Mouse (Mus musculus) left cerebral cortex, adult 18-20 months (tissue): ENCODE measurements around the gene Pik3r1. TPM values are rescaled to one million over a fixed set of nuclear protein-coding genes. Genes with fewer than 3 reads are reported as not detected.

Experiments used
- DNase-seq, 2 experiments: peaks; one replicate each; pipeline ENCODE4 v3.0.0; 2021 to 2022; ENCODE audit warnings: low spot score in 2 of 2, mixed read lengths in 1 of 2
- total RNA-seq, 2 experiments: library from RNA; stranded (reverse); gene quantifications; 2 replicates each; pipeline ENCODE4 v1.2.3; 2021

Pik3r1 gene
- total RNA-seq, 2 experiments from 2014 or later: 120 to 129 TPM

DNA sequence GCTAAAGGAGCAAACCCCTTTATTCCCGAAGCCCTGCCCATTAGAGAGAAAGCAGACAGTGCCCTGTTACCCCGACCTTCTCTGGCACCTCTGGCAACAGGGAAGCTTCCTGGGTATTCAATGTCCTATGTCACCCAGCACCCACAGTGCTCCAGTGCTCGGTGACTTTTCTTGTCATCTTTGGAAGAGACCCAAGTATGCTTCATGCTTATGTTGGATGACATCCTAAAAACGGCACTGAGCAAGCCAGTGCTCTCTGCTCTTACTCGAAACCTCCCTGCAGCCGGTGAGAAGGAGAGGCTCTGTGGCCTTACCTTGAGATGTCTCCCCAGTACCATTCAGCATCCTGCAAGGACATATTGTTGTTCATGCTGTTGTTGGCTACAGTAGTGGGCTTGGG lies 77.8 kb downstream of the Pik3r1 start:
- no peak for DNase-seq

DNA sequence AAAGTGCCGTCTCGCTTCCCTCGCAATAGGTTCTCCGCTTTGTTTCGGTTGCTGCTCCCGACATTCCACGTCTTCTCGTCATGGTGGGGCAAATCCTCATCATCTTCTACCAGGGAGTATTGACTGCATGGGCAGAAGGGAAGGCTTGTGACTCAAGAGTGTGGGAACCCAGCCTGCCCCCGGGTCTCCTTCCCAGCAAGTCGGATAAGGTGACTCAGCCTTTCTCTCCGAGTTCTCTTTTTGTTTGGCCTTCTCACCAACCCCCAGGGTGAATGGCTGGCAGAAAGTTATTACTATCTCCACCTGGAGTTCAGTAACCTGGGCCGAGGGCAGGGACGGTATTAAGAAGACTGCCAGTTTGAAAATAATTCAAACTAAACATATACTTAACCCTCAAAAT lies 81.8 kb downstream of the Pik3r1 start:
- no peak for DNase-seq

DNA sequence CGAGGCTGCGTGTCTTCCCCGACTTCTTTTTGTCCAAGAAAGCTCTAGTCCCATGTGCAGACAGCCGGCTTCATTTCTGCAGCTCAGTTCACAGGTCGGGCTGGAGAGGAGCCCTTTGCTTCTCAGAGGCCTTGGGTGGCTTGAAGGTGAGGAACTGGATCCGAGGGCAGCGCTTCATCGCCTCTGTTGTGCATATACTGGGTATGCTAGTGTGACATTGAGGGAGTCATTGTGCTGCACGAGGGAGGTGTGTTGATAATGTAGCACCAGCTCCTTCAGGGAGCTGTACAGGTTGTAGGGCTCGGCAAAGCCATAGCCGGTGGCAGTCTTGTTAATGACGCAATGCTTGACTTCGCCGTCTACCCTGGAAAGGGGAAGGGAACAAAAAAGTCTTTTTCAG lies 83.3 kb downstream of the Pik3r1 start:
- no peak for DNase-seq

- no peak for DNase-seq
Measured at GRCm38 (mm10) chr13:101682378-101682777, 85.6 kb downstream of the Pik3r1 start.

GRCm38 (mm10) chr13:101680083-101680482 lies 87.9 kb downstream of the Pik3r1 start:
- DNase-seq: no peak

- no peak for DNase-seq
Measured at GRCm38 (mm10) chr13:101678984-101679383, 89.0 kb downstream of the Pik3r1 start.

DNA sequence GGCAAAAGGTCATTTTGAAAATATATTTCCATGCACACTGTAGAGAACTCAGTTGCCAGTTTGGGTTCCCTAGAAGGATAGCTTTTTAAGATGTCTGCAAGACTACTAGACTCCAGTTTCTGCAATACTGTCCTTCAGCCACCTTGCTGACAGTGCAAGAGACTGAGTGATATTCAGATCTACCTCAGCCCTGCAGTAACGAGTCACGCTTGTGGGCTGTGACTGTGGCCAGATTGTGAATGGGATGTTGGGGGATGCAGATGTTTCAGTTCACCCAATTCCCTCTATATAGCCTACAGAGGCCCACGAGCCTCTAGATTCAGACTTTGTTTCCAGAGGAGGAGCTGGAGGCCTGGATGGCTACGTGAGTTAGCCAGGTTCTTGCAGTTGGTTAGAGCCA lies 90.0 kb downstream of the Pik3r1 start:
- no peak for DNase-seq

DNA sequence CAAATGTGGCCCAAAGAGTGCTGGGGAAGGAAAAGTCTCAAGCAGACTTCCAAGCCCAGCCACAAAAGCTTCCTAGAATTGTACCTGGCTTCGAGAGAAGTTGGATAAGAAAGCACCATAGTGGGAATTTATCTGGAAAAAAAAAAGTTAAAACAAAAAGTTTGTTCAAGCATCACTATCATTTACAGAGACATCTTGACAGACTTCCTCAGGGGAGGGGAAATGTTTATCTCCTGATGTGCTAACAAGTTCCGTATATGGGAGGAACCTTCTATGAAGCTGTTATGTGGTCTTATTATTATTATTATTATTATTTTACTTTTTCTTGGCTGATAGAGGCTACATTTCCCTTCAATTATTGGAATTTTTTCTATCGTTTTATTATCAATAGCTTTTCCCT lies 94.1 kb downstream of the Pik3r1 start:
- DNase-seq: no peak

GRCm38 (mm10) chr13:101668859-101669258 lies 99.2 kb downstream of the Pik3r1 start:
- no peak for DNase-seq

DNA sequence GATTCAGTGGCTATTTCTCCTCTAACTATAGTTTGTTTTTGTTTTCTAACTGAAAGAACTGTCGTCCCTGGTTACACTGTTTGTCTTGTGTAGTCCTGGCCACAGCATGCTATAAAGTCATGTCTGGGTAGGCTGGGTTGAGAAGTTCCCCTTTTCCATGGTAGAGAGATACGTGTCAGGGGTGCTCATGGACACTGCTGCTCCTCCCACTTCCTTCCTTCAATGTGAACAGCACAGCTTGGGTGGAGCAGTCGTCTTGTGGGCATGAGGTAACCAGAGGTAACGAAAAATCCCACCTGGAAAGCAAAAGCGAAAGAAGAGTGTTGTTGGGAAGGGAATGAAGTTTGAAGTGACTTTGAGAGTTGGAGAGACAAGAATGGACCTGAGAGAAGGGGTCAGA lies 104.0 kb downstream of the Pik3r1 start:
- DNase-seq: no peak

DNA sequence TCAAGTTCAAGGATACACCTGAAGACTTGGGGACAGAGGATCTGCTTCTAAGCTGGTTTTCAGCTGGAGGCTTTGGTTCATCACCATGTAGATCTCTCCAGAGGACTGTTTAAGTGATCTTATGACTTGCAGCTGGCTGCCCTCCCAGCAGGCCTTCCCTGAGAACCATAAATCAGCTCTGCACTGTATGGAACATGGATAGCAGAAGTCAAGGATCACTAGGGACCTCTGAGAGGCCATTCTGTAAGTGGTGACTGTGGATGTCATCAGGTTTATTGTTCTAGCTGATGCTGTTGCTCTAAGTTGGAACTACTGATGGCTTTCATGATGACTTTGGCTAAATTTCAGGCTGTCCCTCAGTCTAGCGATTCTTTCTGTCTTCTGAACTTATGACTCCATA lies 105.1 kb downstream of the Pik3r1 start:
- no peak for DNase-seq

DNA sequence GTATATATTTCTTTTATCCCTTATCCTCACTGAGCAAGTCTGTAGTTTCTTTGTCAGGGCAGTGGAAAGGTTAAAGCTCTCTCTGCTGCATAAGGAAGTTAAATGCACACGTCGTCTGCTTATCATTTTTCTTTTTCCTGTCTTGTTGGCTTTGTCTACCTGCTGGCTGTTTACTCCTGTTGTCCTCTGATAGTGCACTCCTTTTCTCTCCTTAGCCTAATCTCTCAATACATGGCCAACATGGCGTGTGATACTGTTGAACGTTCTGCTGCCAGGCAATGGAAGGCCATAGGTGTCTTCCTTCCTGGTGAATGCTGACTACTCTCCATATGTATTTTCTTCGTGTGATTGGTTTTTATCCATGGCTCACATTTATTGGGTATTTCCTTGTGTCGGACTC lies 106.5 kb downstream of the Pik3r1 start:
- DNase-seq: no peak

- no peak for DNase-seq
Measured at GRCm38 (mm10) chr13:101660187-101660586, 107.8 kb downstream of the Pik3r1 start.

- DNase-seq: no peak
Measured at GRCm38 (mm10) chr13:101652131-101652530, 115.9 kb downstream of the Pik3r1 start.

GRCm38 (mm10) chr13:101641632-101642031 lies 126.4 kb downstream of the Pik3r1 start:
- DNase-seq: no peak

- DNase-seq: no peak
Measured at GRCm38 (mm10) chr13:101635837-101636236, 132.2 kb downstream of the Pik3r1 start.

- DNase-seq: no peak
Measured at GRCm38 (mm10) chr13:101634420-101634819, 133.6 kb downstream of the Pik3r1 start.

GRCm38 (mm10) chr13:101633620-101634019 lies 134.4 kb downstream of the Pik3r1 start:
- no peak for DNase-seq

GRCm38 (mm10) chr13:101632771-101633170 lies 135.2 kb downstream of the Pik3r1 start:
- peak; percentile 9 to 28 for DNase-seq

DNA sequence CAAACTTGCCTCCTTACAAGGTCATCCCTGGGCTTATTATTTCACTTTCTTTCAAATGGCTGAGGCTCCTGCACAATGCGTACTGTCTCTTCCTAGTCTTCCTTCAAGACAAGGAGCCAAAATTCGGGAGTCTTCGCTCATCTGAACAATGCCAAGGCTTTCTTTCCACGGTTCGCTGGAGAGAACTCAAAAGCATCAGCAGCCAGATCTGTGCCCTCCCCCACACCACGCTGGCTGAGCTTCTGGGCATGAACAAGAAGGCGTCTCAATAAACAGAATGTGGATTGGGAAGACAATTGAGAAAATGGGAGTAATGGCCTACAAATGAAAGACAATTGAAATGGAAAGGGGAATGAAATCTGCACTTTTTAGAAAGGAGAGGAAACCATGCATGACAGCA lies 136.5 kb downstream of the Pik3r1 start:
- peak; percentile 55 to 59 for DNase-seq
